Mouse (Mus musculus) layer of hippocampus, postnatal 36 days (tissue): Measurements from ENCODE around the gene Ftsj1. TPM values are rescaled to one million over a fixed set of nuclear protein-coding genes. Genes with fewer than 3 reads are reported as not detected.

ENCODE experiments used
- DNase-seq, 2 experiments: peaks; one replicate each; pipeline ENCODE4 v3.0.0; 2022
- total RNA-seq, 2 experiments: library from RNA; stranded (reverse); gene quantifications; 2 replicates each; pipeline ENCODE4 v1.2.3; 2021

The Ftsj1 gene
- total RNA-seq, 2 experiments from 2014 or later, result 25.1 to 26.6 TPM

DNA sequence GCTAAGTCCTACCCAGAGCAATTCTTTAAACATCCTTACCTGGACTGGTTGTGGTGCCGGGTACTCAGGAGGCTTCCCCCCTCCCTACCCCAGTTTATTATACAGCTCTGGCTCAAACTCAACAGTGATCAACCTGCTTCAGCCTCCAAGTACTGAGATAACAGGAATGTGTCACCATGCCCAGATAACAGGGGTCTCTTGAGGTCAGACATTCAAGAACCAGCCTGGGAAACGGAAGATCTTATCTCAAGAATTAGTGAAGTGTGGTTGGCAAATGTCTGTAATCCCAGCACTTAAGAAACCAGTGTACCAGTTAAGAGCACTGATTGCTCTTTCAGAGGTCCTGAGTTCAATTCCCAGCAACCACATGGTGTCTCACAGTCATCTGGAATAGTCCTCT, 34.1 kb downstream of the Ftsj1 start:
- no peak for DNase-seq

DNA sequence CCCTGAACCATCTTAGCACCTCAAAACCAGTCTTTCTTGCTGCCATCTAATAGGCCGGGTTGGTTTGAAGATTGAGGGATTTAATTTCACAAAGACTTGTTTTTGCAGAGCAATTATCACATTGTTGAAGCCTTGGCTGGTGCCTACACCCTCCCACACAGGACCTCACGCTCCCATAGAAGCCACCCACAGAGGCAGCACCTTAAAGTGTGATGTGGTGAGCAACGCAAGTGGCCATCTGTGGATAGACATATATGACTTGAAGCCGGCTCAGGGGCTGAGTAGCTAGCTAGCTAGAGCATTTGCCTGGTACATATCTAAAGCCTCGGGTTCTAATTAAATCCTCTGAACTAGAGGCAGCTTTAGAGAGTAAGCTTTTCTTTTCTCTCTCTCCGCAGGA, 34.8 kb downstream of the Ftsj1 start:
- peak in 1 of 2 experiments; percentile 19 for DNase-seq

DNA sequence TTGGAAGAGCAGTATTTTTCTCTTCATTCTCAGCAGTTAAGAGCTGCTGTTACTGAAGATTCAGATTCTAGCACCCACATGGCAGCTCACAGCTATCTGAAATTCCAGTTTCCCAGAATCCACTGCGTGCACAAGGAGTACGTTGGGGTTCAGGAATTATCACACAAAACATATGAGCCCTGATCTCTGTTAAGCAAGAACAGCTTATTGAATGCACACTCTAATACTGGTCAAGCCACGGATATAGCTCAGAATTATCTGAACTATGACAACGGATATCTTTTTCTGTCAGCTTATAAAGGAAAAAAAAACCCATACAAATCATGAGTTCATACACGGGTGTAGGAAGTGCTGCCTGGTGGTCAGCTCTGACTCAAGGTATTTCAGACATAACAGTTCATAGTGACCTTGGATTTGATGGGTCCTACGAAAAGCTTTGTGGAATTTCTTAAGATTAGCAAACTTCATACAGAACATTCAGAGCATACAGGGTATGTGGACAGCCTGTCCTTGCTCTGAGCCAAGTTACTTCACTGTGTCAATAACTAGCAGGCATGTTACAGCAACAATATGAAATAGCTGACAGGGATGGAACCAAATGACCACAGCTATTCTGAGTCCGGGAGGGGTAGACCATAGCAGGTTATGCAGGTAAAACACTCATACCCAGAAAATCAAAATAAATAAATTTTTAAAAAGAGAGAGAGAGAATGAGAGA, 40.6 kb downstream of the Ftsj1 start:
- no peak for DNase-seq

DNA sequence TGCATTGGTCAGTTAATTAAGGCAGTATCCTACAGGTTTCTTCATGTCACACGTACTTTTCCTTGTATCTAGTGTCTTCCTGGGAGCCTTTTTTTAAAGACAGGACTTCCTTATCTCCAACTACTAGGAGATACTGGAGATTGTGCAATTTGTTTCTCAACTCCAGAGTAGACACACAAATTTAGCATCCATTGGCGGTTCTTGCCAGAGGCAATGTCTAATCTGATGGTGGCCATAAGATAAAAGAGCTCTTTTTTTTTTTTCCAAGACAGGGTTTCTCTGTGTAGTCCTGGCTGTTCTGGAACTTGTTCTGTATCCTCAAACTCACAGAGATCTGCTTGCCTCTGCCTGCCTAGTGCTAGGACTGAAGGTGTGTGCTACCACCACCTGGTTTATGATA, 42.5 kb downstream of the Ftsj1 start:
- no peak for DNase-seq

DNA sequence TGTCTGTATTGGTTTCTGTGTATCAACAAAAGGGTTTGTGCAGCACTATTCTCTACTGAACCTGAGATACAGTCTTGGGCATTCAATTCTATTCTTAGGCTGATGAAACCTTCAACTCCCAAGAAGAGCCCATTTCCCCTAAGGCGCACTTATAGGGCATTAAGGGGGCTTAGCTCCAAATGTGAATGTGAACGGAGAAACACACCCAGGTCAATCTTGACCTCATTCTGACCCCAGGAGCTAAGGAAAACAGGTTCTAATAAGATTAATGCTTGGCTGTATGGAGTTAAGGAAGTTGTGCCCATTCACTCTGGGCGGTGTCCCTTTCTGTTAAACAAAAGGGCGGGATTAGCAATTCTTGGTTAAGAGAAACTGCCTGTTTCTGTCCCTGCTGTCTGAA, 45.0 kb downstream of the Ftsj1 start:
- DNase-seq, result no peak

DNA sequence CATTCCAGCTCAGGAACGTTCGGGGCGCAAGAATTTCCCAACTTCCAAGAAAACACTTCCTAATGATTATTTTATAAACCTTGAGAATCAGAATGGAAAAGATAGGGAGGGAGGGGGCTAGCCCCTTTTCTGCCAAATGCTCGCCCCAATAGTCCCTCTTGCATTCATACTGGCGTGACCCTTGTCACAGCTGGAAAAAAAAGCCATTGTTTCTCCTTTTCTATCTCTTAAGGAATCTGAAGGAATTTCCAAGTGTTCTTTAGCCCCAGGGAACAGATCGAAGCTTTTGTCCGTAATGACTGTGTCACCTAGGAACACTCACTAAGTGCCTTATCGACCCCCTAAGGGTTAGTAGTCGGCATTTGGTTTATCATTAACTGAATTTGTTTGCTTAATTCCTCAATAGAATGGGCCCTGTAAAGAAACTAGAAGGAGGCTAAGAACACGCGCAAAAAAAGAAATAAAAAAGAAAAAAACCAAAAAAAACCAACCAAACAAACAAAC, 45.5 kb downstream of the Ftsj1 start:
- no peak for DNase-seq

DNA sequence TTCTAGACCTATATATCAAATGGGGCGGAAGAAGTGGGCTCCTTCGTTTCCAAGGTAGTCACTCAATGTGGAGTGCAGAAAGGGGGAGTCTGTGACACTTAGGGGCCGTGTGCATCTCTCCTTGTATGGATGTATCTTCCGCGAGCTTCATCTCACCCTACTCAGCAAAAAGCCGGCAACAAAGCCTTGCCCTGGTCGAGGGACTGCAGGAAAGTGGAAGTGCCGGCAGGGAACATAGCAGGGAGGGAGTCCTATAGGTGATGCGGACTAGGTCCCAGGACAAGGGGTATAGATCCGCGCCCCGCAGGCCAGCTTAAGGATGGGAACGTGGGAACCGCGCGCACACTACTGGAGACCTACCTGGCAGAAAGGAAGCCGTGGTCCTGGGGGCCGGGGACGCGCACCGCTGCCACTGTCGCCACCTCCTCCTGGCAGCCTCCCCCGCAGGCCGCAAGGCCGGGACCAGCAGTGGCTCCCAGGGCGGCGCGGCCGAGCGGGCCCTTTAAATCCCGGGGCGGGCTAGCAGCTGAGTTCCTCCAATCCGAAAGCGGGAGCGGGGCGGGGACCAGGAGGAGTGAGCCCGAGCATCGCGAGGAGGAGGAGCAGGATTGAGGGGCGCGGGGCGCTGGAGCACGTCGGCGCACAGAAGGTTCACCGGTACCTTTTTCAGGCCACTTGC, 46.1 kb downstream of the Ftsj1 start, which contains the start of gene Porcn:
Porcn (minus strand) TSS at position 511 of the 679 bp plus-strand sequence.
- DNase-seq, result peak; percentile 81 to 84

DNA sequence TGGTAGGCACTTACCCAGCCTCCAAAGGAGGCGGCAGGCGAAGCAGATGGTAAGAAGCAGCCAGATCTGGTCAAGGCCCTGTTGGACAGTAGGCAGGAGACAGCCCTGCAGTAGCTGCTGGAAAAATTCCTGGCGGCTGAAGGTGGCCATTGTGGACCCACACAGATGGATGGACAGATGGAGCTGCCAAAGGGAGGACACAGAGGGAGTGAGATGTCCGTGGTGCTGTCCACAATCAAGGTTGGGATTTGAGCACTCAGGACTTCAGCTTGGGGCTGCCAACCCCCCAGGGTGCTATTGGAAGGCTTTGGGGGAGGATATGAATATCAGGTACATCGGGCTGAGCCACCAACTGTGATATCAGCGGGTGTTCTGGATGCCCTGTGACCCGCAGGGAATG, 46.7 kb downstream of the Ftsj1 start:
- no peak for DNase-seq

DNA sequence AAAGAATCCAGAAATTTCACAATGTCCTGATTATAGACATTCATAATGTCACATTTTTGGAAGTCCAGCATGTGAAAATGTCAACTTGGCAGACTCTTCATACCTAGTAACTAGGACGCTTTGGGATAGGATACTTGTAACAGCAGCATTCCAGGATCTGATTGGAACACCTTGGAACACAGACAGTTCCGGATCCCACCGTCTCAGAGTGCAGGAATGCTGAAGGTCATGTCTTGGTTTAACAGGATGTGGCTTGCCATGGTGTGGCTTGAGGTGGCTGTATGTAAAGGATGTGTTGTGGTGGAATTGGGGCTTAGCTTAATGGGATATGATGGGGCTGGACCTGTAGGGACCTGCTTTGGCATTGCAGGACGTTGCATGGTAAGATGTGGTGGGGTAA, 47.1 kb downstream of the Ftsj1 start:
- no peak for DNase-seq

DNA sequence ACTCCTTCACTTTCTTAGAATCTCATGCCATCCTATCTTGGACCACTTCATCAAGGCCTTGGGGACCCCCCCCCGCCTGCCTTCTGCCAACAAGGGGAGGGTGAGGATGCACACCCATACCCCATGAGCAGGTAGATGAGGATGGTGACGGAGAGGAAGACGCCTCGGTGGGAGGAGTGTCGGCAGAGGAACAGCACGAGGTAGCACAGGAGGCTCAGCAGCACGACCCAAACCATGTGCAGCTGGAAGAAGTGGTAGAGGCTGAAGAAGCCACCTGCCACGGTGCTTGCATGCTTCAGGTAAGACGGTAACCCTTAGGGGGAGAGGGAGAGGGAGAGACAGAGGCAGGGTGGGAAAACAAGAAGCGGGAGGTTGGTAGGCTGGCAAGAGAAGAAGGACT, 48.1 kb downstream of the Ftsj1 start:
- DNase-seq, result no peak

DNA sequence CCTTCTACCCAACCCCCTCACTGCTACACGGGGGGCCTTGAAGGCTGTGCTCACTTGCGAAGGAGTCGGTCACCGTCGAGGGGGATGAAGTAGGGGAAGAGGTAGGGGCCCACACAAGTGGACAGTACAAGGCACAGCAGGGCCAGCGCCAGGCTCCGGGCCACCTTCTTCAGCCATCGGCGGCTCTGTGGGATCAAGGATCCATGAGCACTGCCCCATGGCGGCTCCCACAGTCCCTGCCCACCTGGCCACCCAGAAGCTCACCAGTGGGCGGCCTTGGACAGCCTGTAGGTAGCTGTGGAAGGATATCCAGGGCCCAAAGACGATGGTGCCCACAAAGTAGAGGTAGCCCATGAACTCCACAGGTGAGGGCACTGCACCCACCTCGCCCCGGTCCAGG, 49.1 kb downstream of the Ftsj1 start:
- DNase-seq, result no peak

DNA sequence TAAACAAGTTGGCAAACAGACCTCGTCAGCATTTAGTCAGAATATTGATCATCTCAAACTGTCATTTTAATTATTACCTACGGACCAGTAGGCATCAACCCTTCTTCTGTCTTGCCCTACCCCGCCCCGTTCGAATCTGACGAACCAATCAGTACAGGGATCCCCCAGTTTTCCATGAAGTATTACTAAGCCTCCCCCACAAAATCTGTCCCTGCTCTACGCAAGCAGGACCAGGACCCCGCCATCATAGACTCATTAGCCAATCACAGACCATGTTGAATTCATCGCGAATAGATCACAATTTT, 58.8 kb downstream of the Ftsj1 start, which contains the start of gene Ebp:
Ebp (minus strand) TSS at position 94 of the 305 bp plus-strand sequence.
- peak; percentile 49 to 56 for DNase-seq

DNA sequence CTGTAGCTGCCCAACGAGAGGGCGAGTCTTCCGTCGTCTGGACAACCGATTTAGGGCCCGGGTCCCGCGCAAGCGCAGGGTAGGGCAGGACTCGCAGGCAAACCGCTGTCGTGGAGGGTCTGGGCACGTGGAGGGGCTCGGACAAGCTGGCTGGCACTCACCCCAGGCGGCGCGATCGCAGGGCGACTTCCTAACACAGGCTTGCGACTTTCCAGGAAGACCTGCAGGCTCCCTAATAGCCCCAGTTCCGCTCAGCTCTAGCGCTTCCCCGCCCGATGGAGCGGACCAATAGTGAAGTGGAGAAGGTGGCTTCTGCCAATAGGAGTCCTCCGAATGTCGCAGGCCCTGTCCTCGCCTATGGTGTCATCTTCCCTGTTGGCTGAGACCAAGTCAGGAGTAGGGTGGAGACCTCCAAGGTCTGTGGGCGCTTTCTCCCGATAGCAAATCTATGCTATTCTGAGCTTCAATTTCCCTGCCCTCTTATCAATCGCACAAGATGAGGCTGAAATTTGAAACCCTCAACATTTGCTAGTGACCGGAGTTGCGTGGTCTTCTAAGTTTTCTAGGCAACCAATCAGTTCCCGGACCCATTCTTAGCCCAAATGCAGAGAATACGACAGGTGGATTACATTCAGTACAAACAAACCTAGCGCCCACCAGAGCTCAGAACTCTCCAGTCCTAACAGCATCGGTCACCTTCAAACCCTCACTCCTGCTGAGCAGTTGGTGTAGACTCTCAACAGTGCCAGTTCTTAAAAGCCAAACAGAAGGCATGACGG, 59.4 kb downstream of the Ftsj1 start:
- peak; percentile 73 to 82 for DNase-seq

DNA sequence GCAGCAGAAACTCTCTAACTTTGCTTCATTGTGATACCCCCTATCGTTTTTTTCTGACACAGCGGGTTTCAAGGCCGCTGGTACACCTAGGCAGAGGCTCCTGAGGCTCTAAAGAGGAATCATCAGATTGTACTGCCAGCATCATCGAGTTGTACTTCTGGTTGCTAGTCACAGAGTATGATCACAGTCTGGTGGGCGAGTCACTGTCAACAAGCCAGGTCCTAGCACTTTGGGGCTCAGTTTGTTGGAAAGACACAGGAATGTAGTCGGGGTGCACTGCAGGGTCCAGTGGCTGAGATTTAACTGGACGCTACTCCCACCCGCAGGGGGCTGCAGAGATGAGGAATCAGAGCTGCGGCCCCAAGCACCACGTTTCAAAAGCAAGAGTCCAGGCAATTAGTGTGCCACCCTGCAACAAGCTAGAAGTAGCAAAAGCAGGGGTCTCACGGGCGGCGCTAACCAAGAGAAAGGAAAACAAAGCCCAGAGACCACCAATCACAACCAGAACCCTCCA, 60.0 kb downstream of the Ftsj1 start:
- DNase-seq, result peak in 1 of 2 experiments; percentile 24

Other genes starting within 250 kb of the Ftsj1 start
- under 1 TPM in 1 of 2 experiments, not detected in 1; 0.81 TPM for gene Glod5, start 233.9 kb downstream of the Ftsj1 start, total RNA-seq
- gene Suv39h1, start 177.6 kb downstream of the Ftsj1 start, total RNA-seq, result 10 to 100 TPM; 19.1 to 19.8 TPM
- gene Was, start 161.9 kb downstream of the Ftsj1 start, total RNA-seq, result 1 to 10 TPM in 1 of 2 experiments, under 1 TPM in 1; 0.81 to 1.2 TPM
- gene Wdr13, start 119.5 kb downstream of the Ftsj1 start, total RNA-seq, result 100 to 1,000 TPM; 215 to 227 TPM
- 100 to 1,000 TPM in 1 of 2 experiments, 10 to 100 TPM in 1; 83.4 to 113 TPM for gene Rbm3, start 106.5 kb downstream of the Ftsj1 start, total RNA-seq
- 10 to 100 TPM; 13.3 to 14.9 TPM for gene Tbc1d25, start 76.2 kb downstream of the Ftsj1 start, total RNA-seq
- 10 to 100 TPM; 30.1 to 31.3 TPM for gene Ebp, start 58.9 kb downstream of the Ftsj1 start, total RNA-seq
- gene Porcn, start 45.9 kb downstream of the Ftsj1 start, total RNA-seq, result 100 to 1,000 TPM in 1 of 2 experiments, 10 to 100 TPM in 1; 99.1 to 103 TPM
- 1 to 10 TPM; 7.7 to 9.6 TPM for gene Slc38a5, start 18.7 kb upstream of the Ftsj1 start, total RNA-seq
- gene Ssxb10, start 75.0 kb upstream of the Ftsj1 start, total RNA-seq, result not detected
- gene Ssxb9, start 114.6 kb upstream of the Ftsj1 start, total RNA-seq, result not detected
- gene Ssxb1, start 160.9 kb upstream of the Ftsj1 start, total RNA-seq, result not detected
- not detected for gene Ssxb2, start 209.3 kb upstream of the Ftsj1 start, total RNA-seq